Mouse (Mus musculus) cerebellum, adult 2 months (tissue): Measurements from ENCODE around the gene Ppp1r14b. TPM values are rescaled to one million over a fixed set of nuclear protein-coding genes. Genes with fewer than 3 reads are reported as not detected.

Source experiments
- DNase-seq, 2 experiments: peaks; one replicate each; pipeline ENCODE4 v3.0.0; 2021
- H3K27ac ChIP-seq: fragments of 200-500 bp; 2 replicates; pipeline ENCODE4 v1.5.1; 2012; ENCODE audit warnings: low read length, control low read depth, inconsistent platforms; ENCODE audit not compliant: insufficient read depth
- H3K27me3 ChIP-seq: fragments of 200-500 bp; 2 replicates; pipeline ENCODE4 v1.6.1; 2012; ENCODE audit warnings: inconsistent platforms, mild to moderate bottlenecking, low read length, moderate library complexity; ENCODE audit not compliant: control insufficient read depth, insufficient read depth
- H3K4me1 ChIP-seq: fragments of 200-500 bp; 2 replicates; pipeline ENCODE4 v1.6.1; 2011; ENCODE audit warnings: low read length; ENCODE audit not compliant: control insufficient read depth, insufficient read depth
- H3K4me3 ChIP-seq: fragments of 200-500 bp; replicated peaks from 2 replicates; pipeline ENCODE3; 2011; ENCODE audit warnings: mild to moderate bottlenecking, low read depth, low read length, control low read depth; ENCODE audit not compliant: insufficient read depth
- CTCF ChIP-seq: fragments of 200-500 bp; IDR thresholded peaks from 2 replicates; pipeline ENCODE4 v1.5.1; 2011; ENCODE audit warnings: low read depth, mild to moderate bottlenecking, control low read depth, low read length, moderate library complexity, borderline replicate concordance; ENCODE audit not compliant: insufficient read depth
- POLR2A ChIP-seq: fragments of 200-500 bp; IDR thresholded peaks from 2 replicates; pipeline ENCODE4 v1.6.1; 2011; ENCODE audit warnings: low read length, control low read depth, borderline replicate concordance; ENCODE audit not compliant: insufficient read depth
- WGBS: fragments of 180-500 bp; shearing (Covaris S2); methylation state at CpG from one replicate; pipeline ENCODE4 v1.1.7; 2018; 5-methylcytosine and 5-hydroxymethylcytosine counted together
- polyA plus RNA-seq: library from polyadenylated mRNA; depleted of rRNA; stranded (reverse); fragments of >200 nt; gene quantifications from 2 replicates; pipeline ENCODE4 v1.2.3, GENCODE M21; 2012; rRNA removed

Ppp1r14b gene
- polyA plus RNA-seq = 50.1 and 51.7 TPM in 2 replicates

DNA sequence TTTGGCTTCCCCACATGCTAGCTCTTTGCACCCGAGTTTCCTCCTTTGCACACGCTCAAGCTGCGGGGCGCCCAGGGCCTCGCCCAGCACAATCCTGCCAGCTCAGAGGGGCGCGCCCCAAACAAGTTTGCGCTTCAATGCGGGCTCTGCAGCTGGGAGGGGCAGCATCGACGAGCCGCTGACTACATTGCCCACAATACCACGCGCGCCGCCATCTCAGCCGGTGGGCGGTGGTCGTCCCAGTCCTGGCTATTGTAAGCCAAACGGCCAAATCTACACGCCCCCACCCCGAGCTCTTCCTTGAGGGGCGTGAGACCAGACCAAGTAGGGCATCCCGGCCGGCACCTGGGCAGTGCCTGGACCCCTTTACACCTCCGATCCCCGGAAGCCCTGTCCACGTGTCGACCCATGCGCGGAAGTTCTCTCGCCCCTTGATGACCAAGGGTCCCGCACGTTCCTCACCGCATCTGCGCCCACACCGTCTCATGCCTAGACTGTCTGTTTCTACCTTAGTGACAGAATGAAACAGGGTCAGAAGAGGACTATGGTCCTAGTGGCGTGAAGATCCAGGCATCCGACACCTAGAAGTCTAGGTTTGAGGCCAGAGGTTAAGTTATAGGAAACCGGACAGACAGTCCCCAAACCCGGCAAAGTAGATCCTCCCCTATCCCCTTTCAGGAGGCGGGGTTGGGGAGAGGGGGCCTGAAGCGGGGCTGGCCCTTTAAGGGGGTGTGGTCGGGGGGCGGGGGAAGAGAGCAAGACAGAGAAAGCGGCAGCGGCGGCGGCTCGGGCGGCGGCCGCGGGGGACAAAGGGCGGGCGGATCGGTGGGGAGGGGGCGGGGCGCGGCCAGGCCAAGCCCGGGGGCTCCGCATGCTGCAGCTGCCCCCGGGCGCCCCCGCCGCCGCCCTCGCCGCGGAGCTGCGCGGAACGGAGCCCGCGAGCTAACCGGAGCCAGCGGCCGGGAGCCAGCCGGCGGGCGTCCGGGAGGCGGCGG, at the start of gene Ppp1r14b:
Gene Ppp1r14b (plus strand): TSS at position 758 of the 995 bp plus-strand sequence.
- peaks cover 6% of the 10 kb centered on the region; the same call in 1 of the 2 replicates for H3K4me1 ChIP-seq
- H3K27ac ChIP-seq = no peak within 1 kb of the TSS
- H3K27me3 ChIP-seq = no peaks in the 10 kb centered on the region; the same call in 1 of the 2 replicates
- WGBS = under 1% methylated on average over 84 of the region's 84 CpGs
- TF ChIP-seq CTCF (no peak), POLR2A (no peak)
- peak; percentile 57 to 64 for DNase-seq
- peak within 1 kb of the TSS; percentile 97 for H3K4me3 ChIP-seq

DNA sequence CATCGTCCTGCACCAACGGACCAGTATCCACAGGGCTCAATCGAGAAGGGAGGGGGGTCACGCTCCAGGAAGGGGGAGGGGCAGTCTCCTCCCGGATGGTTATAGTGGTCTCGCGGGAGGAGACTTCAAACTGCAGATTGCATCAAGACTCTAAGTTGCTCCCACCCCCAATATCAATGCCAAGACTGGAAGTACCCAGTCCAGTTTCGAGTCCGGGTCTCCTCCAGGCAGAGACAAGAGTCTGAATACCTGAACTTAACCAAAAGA, 49.5 kb upstream of the Ppp1r14b start, which contains the start of gene Catsperz:
Gene Catsperz (minus strand): TSS at position 74 of the 267 bp plus-strand sequence.
- TF ChIP-seq CTCF = no peak
- TF ChIP-seq POLR2A = no peak
- DNase-seq = no peak
- Histone ChIP-seq H3K4me3 (peak within 1 kb of the TSS; percentile 13), H3K27me3 (no peaks in the 10 kb centered on the region; the same call in 1 of the 2 replicates), H3K27ac (no peak within 1 kb of the TSS), H3K4me1 (peaks cover 5% of the 10 kb centered on the region; the same call in 1 of the 2 replicates)
- WGBS = 5% methylated on average over 9 of the region's 9 CpGs

DNA sequence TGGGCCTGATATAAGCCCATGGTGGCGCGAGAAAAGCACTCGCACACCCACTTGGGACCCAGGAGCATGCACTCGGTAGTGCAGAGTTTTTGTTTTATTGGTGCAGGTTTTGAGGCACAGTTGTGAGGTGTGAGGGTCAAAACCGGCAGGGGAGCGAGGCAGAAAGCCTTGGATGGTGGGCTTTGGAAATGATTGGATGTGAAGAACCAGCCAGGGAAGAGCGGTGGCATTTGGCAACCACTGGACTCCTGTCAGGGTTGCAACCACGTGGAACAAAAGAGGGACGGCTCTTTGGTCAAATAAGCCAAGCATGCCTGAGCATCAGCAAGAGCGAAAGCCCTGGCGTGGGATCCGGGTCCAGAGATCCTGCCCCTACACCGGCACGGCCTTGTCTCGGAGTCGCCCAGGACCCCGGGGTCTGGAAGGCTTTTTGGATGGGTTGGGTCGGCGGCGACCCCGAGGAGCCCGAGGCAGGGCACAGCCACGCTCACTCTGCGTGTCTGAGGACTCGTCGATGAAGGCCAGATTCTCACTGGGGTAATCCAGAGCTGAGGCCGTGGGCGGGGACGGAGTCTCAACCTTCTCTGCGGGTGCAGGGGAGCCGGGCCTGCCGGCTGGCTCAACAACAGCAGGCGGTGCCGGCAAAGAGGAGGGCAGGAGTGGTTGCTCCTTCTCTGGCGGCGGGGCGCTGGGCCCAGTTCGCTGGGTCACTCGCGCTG, 49.0 kb upstream of the Ppp1r14b start:
- DNase-seq = peak in 1 of 2 experiments; percentile 33
- Histone ChIP-seq H3K27ac (no peak overlapping the region), H3K27me3 (no peaks in the 10 kb centered on the region; the same call in 1 of the 2 replicates), H3K4me3 (no peak overlapping the region), H3K4me1 (peaks cover 4% of the 10 kb centered on the region; the same call in 1 of the 2 replicates)
- TF ChIP-seq POLR2A (no peak), CTCF (no peak)
- WGBS = 30% methylated on average over 40 of the region's 40 CpGs

DNA sequence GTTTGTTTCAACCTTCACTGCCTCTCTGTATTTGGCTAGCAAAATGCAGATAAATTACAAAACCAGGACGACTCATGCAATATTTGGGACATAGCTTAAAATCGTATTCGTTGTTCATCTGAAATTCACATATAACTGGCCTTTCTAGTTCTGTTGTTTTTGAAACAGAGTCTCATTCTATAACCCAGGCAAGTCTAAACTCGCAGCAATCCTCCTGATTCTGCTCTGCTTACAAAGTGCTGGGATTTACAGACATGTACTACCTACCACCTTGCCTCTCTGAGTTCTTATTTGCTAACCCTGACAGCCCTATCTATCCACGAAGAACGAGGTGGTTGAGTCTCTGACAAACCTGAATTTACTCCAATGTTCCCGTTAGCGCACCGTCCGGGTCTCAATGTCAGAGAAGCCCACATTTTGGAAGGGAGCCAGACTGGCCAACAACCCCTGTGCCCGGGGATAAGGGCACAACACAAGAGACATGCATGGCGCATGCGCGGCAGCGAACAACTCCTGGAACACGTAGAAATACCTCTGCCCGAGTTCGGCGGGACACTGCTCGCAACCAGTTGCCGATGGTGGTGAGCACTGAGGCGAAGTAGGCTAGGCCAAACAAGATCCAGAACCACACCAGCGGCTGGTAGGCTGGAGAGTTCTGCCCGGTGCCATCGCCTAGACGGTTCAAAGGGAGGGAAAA, 48.1 kb upstream of the Ppp1r14b start:
- no peak overlapping the region for H3K4me3 ChIP-seq
- TF ChIP-seq CTCF = no peak
- no peak for TF ChIP-seq POLR2A
- H3K27me3 ChIP-seq = no peaks in the 10 kb centered on the region; the same call in 1 of the 2 replicates
- WGBS = 40% methylated on average over 26 of the region's 26 CpGs
- no peak overlapping the region for H3K27ac ChIP-seq
- DNase-seq = no peak
- H3K4me1 ChIP-seq = peaks cover 4% of the 10 kb centered on the region; the same call in 1 of the 2 replicates

DNA sequence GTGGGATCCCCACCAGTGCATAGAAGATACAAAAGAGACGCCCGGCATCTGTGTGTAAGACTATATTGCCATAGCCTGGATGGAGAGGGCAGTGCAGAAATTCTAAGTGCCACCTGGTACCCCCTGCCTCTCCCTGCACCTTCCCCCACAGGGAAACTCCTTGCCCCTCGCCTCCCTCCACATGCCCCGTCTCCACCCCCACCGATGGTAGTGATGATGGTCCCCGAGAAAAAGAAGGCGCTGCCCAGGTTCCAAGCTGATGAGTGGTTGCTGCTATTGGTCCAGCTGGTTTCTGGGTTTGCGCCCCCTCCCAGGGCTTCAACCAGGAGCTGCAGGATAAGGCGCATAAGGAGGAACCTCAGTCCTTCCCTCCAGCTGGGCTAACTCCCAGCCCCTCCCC, 46.7 kb upstream of the Ppp1r14b start:
- Histone ChIP-seq H3K27ac (no peak overlapping the region), H3K4me3 (no peak overlapping the region), H3K4me1 (no peaks in the 10 kb centered on the region; the same call in 1 of the 2 replicates), H3K27me3 (no peaks in the 10 kb centered on the region; the same call in 1 of the 2 replicates)
- TF ChIP-seq CTCF = no peak
- WGBS = 19% methylated on average over 9 of the region's 9 CpGs
- no peak for DNase-seq

DNA sequence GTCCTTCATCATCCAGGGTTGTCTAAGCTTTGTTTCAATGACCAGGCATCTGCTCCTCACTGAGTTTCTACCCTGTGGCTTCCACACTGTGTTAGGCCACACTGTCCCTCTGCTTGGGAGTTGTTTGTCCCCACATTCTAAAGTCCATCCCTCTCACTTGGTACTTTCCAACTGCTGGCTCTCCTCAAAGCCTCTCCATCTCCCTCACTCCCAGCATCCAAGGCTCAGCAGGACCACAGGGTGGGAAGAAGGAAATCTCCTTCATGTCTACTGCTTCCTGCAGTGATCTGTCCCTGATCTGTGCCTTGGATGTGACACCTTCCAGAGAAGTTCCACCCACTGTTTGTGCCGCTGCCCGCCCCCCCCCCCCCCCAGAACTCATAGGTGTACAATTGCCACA, 43.8 kb upstream of the Ppp1r14b start:
- WGBS = 27% methylated on average over 2 of the region's 2 CpGs
- DNase-seq = peak in 1 of 2 experiments; percentile 42
- TF ChIP-seq POLR2A = no peak
- TF ChIP-seq CTCF = no peak
- H3K27ac ChIP-seq = no peak overlapping the region
- H3K27me3 ChIP-seq = no peaks in the 10 kb centered on the region; the same call in 1 of the 2 replicates
- H3K4me1 ChIP-seq = peaks cover 5% of the 10 kb centered on the region
- H3K4me3 ChIP-seq = no peak overlapping the region

DNA sequence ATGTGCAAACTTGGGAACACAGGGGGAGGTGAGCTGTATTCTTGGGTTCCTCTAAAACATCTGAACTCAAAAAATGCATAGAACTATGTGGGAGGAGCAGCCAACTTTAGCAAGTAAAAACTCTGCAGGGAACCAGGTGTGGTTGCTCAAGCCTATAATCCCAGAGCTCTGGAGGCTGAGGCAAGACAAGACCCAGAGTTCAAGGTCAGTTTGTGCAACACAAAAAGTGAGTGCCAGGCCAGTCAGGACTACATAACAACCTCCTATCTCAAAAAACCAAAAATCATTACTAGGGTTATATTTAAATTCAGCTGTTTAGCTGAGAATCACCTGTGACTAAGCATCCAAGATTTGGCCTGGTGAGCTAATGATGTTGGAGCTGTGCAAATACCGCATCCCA, 42.8 kb upstream of the Ppp1r14b start:
- H3K27me3 ChIP-seq = no peaks in the 10 kb centered on the region; the same call in 1 of the 2 replicates
- H3K4me3 ChIP-seq = no peak overlapping the region
- TF ChIP-seq CTCF = no peak
- TF ChIP-seq POLR2A = no peak
- no peak for DNase-seq
- H3K4me1 ChIP-seq = peaks cover 5% of the 10 kb centered on the region
- H3K27ac ChIP-seq = no peak overlapping the region
- 88% methylated on average over 1 of the region's 1 CpGs for WGBS
